Mouse (Mus musculus) cerebellum, adult 2 months (tissue): ENCODE data around the gene Apobec2.

Source experiments
- CTCF ChIP-seq: fragments of 200-500 bp; IDR thresholded peaks from 2 replicates; pipeline ENCODE4 v1.5.1; 2011; ENCODE audit warnings: low read depth, mild to moderate bottlenecking, control low read depth, low read length, moderate library complexity, borderline replicate concordance; ENCODE audit not compliant: insufficient read depth
- POLR2A ChIP-seq: fragments of 200-500 bp; IDR thresholded peaks from 2 replicates; pipeline ENCODE4 v1.6.1; 2011; ENCODE audit warnings: low read length, control low read depth, borderline replicate concordance; ENCODE audit not compliant: insufficient read depth

DNA sequence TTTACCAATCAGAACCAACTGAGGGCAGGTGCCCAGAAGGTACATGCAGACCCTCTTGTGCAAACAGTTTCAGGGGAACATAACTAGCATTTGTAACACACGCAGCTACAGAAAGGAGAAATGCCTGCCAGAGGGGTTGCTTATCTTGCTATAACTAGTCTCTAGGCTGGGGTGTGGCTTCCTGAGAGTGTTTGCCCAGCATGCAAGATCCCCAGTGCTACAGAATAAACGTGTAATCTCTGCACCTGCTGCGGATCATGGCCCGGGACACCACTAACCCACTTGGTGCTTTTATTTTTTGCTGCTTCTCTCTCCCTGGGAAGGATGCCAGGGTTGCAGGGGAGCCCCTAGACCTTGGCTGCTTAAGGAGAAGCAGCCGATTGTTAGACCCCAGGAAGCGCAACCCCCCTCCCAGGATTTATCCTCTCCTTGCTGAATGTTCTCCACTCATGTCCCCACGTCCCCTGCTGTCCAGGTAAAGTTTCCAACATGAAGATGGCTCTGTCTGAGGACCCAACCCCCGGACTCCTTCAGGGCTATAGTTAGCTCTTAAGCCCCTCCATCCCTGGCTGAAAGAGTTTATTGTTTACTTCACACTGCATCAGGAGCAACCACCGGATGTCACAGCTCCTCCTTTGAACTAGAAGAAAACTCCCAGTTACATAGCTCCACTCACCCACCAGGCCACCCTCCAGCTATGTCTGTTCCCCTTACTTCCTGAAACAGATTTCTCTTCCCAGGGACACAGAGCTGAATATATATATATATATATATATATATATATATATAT, 6.7 kb downstream of the Apobec2 start:
- TF ChIP-seq POLR2A (no peak), CTCF (no peak)
